ENCODE assay signal across 7 mouse cellular contexts in the genomic region with DNA sequence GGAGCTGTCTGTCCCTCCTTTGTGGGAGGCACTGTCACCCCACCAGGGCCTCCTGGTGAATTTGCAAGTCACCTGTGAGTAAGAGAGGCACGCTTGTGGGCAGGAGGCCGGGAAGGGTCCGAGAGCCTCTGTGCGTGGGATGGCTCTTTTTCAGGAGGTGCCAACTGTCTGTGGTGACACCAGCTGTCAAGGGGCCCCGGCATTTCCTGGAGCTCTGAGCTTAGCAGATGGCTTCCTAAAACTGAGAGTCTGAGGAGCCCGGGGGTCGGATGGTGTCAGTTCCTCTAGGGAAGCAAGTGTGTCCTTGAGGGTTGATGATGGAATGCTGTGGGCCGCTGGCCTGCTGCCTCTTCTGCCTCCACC. TPM values are rescaled to one million over a fixed set of nuclear protein-coding genes. Genes with fewer than 3 reads are reported as not detected.
DNase-seq lines count a peak whose midpoint lies in the region; ATAC-seq lines count a peak whose summit lies in the region.

No protein-coding gene starts in this region.

- 0 out of 2 replicates have a peak, but pooled peaks cover 5% of the 10 kb centered on the region for H3K36me3 ChIP-seq in midbrain, embryonic 10.5 days
- H3K36me3 ChIP-seq in midbrain, embryonic 11.5 days (ENCODE audit: control insufficient read depth, insufficient read depth, low read length), result no peaks in the 10 kb centered on the region
- H3K36me3 ChIP-seq in intestine, embryonic 16.5 days (ENCODE audit: control insufficient read depth, insufficient read depth, low read length), result no peaks in the 10 kb centered on the region

- peaks cover 5% of the 10 kb centered on the region for H3K27me3 ChIP-seq in midbrain, embryonic 10.5 days (ENCODE audit: low read depth, poor library complexity, severe bottlenecking)
- H3K27me3 ChIP-seq in midbrain, embryonic 11.5 days (ENCODE audit: control insufficient read depth, insufficient read depth, low read length), result no peaks in the 10 kb centered on the region
- no peaks in the 10 kb centered on the region for H3K27me3 ChIP-seq in intestine, embryonic 16.5 days (replicated peaks; ENCODE audit: control insufficient read depth, insufficient read depth, low read length)

- 0 out of 2 replicates have a peak overlapping the region, but pooled peaks have one; percentile 55 for H3K27ac ChIP-seq in midbrain, embryonic 10.5 days (replicated peaks)
- no peak overlapping the region for H3K27ac ChIP-seq in midbrain, embryonic 11.5 days (ENCODE audit: low read depth, low read length)
- H3K27ac ChIP-seq in intestine, embryonic 16.5 days (ENCODE audit: low read length), result peak overlapping the region; percentile 93

- no peak overlapping the region for H3K4me3 ChIP-seq in midbrain, embryonic 10.5 days
- no peak overlapping the region for H3K4me3 ChIP-seq in midbrain, embryonic 11.5 days (ENCODE audit: low read depth, low read length)
- no peak overlapping the region for H3K4me3 ChIP-seq in intestine, embryonic 16.5 days (ENCODE audit: low read length)

- no peak for ATAC-seq in midbrain, embryonic 11.5 days (ENCODE audit: low FRiP score)
- ATAC-seq in common myeloid progenitor, adult 5-6 weeks (replicated peaks; ENCODE audit: low read depth, poor library complexity, severe bottlenecking), result peak; percentile 41
- no peak for ATAC-seq in intestine, embryonic 16.5 days
- ATAC-seq in erythroblast, adult 5-6 weeks (replicated peaks; ENCODE audit: low FRiP score, poor library complexity, severe bottlenecking), result no peak

- H3K4me1 ChIP-seq in midbrain, embryonic 10.5 days, result peaks cover 61% of the 10 kb centered on the region
- peaks cover 4% of the 10 kb centered on the region for H3K4me1 ChIP-seq in midbrain, embryonic 11.5 days (ENCODE audit: control insufficient read depth, insufficient read depth, low read length)
- peaks cover 69% of the 10 kb centered on the region for H3K4me1 ChIP-seq in intestine, embryonic 16.5 days (ENCODE audit: control insufficient read depth, insufficient read depth, low read length)

- no peak overlapping the region for H3K4me2 ChIP-seq in midbrain, embryonic 11.5 days
- no peak overlapping the region for H3K4me2 ChIP-seq in intestine, embryonic 16.5 days (ENCODE audit: low read depth, low read length)

- no peak overlapping the region for H3K9ac ChIP-seq in midbrain, embryonic 11.5 days (ENCODE audit: low read length)
- peak overlapping the region; percentile 41; the same call in 1 of the 2 replicates for H3K9ac ChIP-seq in intestine, embryonic 16.5 days (ENCODE audit: low read depth, low read length)

- DNase-seq in midbrain, embryonic 10.5 days (ENCODE audit: low spot score), result no peak
- DNase-seq in midbrain, embryonic 11.5 days (ENCODE audit: low spot score, missing footprints), result no peak
- DNase-seq in lung, postnatal 10 days, result peak; percentile 56
- no peak for DNase-seq in ovary, adult 18-20 months (ENCODE audit: low spot score)

- H3K9me3 ChIP-seq in midbrain, embryonic 10.5 days (replicated peaks), result no peaks in the 10 kb centered on the region
- no peaks in the 10 kb centered on the region for H3K9me3 ChIP-seq in midbrain, embryonic 11.5 days (ENCODE audit: control insufficient read depth, low read length)
- H3K9me3 ChIP-seq in intestine, embryonic 16.5 days (ENCODE audit: control insufficient read depth, low read length), result no peaks in the 10 kb centered on the region

- WGBS in midbrain, embryonic 10.5 days, result 84% methylated on average over 8 of the region's 8 CpGs
- WGBS in midbrain, embryonic 11.5 days, result 79% methylated on average over 8 of the region's 8 CpGs
- 60% methylated on average over 8 of the region's 8 CpGs for WGBS in intestine, embryonic 16.5 days

RNA-seq across cellular contexts. Expression of gene Pxn, which starts 24.0 kb away (rescaled TPM):
- 27.9 and 28.9 TPM in 2 replicates for polyA plus RNA-seq in midbrain, embryonic 10.5 days (2016; fragmentation: Nextera tagmentation; extraction: Ambion mirVana)
- 7.3 and 7.7 TPM in 2 replicates for polyA plus RNA-seq in midbrain, embryonic 11.5 days (2014; fragmentation: Nextera tagmentation; extraction: Ambion mirVana)
- 31.2 and 72.4 TPM in 2 replicates for total RNA-seq in common myeloid progenitor, adult 5-6 weeks (2017)
- 71.9 and 88.2 TPM in 2 replicates for polyA plus RNA-seq in intestine, embryonic 16.5 days (2015; fragmentation: Nextera tagmentation; extraction: Ambion mirVana)
- total RNA-seq in erythroblast, adult 5-6 weeks (2015; ENCODE audit: low replicate concordance), result 18.8 and 38.5 TPM in 2 replicates
- total RNA-seq in erythroblast, adult 5-6 weeks (2017; ENCODE audit: low replicate concordance), result 14.8 and 57.5 TPM in 2 replicates

RNA-seq across cellular contexts. Expression of gene Rplp0, which starts 28.8 kb away (rescaled TPM):
- 1,126 and 1,338 TPM in 2 replicates for polyA plus RNA-seq in midbrain, embryonic 10.5 days (2016; fragmentation: Nextera tagmentation; extraction: Ambion mirVana)
- 1,161 and 1,182 TPM in 2 replicates for polyA plus RNA-seq in midbrain, embryonic 11.5 days (2014; fragmentation: Nextera tagmentation; extraction: Ambion mirVana)
- total RNA-seq in common myeloid progenitor, adult 5-6 weeks (2017), result 1,584 and 1,794 TPM in 2 replicates
- polyA plus RNA-seq in intestine, embryonic 16.5 days (2015; fragmentation: Nextera tagmentation; extraction: Ambion mirVana), result 1,506 and 1,615 TPM in 2 replicates
- total RNA-seq in erythroblast, adult 5-6 weeks (2015; ENCODE audit: low replicate concordance), result 681 and 822 TPM in 2 replicates
- total RNA-seq in erythroblast, adult 5-6 weeks (2017; ENCODE audit: low replicate concordance), result 339 and 478 TPM in 2 replicates

RNA-seq across cellular contexts. Expression of gene Gcn1l1, which starts 34.6 kb away (rescaled TPM):
- polyA plus RNA-seq in midbrain, embryonic 10.5 days (2016; fragmentation: Nextera tagmentation; extraction: Ambion mirVana), result 52.5 and 61.2 TPM in 2 replicates
- polyA plus RNA-seq in midbrain, embryonic 11.5 days (2014; fragmentation: Nextera tagmentation; extraction: Ambion mirVana), result 27.6 and 32.2 TPM in 2 replicates
- 32.6 and 41.8 TPM in 2 replicates for total RNA-seq in common myeloid progenitor, adult 5-6 weeks (2017)
- polyA plus RNA-seq in intestine, embryonic 16.5 days (2015; fragmentation: Nextera tagmentation; extraction: Ambion mirVana), result 25.5 and 26.3 TPM in 2 replicates
- 9.4 and 10.9 TPM in 2 replicates for total RNA-seq in erythroblast, adult 5-6 weeks (2015; ENCODE audit: low replicate concordance)
- 14.2 and 21.3 TPM in 2 replicates for total RNA-seq in erythroblast, adult 5-6 weeks (2017; ENCODE audit: low replicate concordance)

RNA-seq across cellular contexts. Expression of gene Sirt4, which starts 45.9 kb away (rescaled TPM):
- polyA plus RNA-seq in midbrain, embryonic 10.5 days (2016; fragmentation: Nextera tagmentation; extraction: Ambion mirVana), result 15.2 and 17.0 TPM in 2 replicates
- polyA plus RNA-seq in midbrain, embryonic 11.5 days (2014; fragmentation: Nextera tagmentation; extraction: Ambion mirVana), result 16.2 and 18.9 TPM in 2 replicates
- total RNA-seq in common myeloid progenitor, adult 5-6 weeks (2017), result 3.6 and 14.3 TPM in 2 replicates
- polyA plus RNA-seq in intestine, embryonic 16.5 days (2015; fragmentation: Nextera tagmentation; extraction: Ambion mirVana), result 20.4 and 23.1 TPM in 2 replicates
- 3.1 and 5.9 TPM in 2 replicates for total RNA-seq in erythroblast, adult 5-6 weeks (2015; ENCODE audit: low replicate concordance)
- total RNA-seq in erythroblast, adult 5-6 weeks (2017; ENCODE audit: low replicate concordance), result 0.60 and 2.0 TPM in 2 replicates
